Mouse (Mus musculus): ENCODE results near the gene Ptger1.

The Ptger1 gene

DNA sequence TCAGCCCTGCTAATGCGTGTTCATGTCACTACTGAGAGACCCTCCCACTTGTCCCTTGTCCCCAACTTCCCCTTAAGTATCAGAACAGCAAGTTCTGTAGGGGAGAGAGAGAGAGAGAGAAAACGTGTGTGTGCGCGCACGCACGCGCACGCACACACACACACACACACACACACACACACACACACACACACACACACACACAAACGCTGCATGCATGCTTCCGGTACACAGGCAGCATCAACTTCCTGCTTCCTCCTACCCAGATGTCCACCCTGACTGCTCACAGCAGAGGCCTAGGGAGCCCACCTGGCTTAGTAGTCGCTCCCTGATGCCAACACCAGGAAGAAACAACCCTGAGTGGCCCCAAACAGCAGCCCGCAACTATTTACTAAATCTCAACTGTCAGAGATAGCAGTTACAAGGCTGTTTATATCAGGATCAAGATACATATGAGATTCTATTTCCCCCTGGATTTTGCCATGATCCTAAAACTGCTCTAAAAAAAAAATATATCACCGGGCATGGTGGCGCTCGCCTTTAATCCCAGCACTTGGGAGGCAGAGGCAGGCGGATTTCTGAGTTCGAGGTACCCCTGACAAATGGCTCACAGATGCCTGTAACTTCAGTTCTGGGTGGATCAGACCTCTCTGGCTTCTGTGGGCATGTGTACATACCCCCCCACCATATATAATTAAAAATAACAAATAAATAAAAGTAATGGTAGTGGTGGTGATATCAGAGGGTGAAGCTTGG is 29.1 kb downstream of the Ptger1 start:
- no peak for DNase-seq (ENCODE audit: low spot score in 2 of 2)

DNA sequence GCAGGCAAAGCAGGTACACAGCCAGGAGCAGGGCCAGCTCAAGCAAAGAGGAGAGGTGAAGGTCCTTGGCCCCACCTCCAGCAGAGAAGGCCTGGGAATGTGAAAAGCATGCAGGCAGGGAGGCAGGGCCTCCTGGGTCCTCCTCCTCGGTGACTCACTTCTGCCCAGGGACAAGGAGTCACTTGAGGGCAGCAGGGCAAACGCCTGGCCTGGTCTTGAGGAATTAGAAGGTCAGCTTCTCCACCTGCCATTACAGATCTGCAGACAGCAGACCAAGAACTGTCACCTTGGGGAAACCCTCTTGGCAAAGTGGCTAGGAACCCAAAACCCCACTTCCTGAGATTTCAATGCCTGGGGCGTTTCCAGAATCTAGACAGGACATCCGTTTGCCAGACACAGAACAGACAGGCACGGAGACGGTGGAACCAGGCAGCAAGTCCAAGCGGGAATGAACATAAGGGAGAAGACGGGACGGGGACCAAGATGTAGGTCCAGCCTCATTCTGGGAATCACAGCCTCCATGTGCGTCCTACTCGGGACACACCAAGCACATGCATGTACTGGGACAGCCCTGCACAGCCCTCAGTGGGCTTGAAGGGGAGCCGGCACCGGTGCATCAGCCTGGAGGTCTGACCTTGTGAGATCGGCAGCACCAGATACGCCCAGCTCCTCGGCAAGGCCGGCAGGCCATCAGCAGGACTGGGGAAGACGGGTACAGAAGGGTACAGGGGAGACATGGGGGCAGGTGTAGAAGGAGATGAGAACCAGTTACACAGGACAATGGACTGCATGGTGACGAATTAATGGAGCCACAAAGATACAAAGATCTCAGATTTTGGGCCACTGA is 31.1 kb downstream of the Ptger1 start:
- no peak for DNase-seq (ENCODE audit: low spot score in 2 of 2)

- peak in 1 of 2 experiments; percentile 51 for DNase-seq (ENCODE audit: low spot score in 2 of 2)
Measured at GRCm38 (mm10) chr8:83698291-83698660, 31.8 kb downstream of the Ptger1 start.

GRCm38 (mm10) chr8:83698661-83699453 is 32.4 kb downstream of the Ptger1 start, which contains the start of gene Pkn1:
Pkn1 (minus strand) TSS chr8:83699179.
- peak in 1 of 2 experiments; percentile 42 for DNase-seq (ENCODE audit: low spot score in 2 of 2)

DNA sequence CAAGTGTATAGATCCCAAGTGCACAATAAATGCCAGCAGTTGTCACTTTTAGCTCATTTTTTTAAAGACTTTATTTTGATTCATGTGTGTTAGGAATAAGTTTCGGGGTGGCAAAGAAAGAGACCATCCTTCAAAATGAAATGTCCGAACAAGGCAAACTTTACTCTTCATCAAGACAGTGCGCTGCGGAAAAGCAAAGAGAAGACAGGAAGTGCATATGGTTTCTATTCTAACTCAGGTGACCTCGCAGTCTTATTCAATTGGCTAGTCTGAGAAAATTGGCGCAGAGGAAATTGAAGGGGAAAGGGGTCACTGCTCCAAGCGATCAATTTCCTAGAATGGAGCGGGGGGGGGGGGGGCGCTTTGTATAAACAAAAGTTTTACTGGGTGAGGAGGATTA is 33.1 kb downstream of the Ptger1 start:
- no peak for DNase-seq (ENCODE audit: low spot score in 2 of 2)

GRCm38 (mm10) chr8:83700423-83701085 is 34.1 kb downstream of the Ptger1 start:
- DNase-seq (ENCODE audit: low spot score in 2 of 2) = no peak

DNA sequence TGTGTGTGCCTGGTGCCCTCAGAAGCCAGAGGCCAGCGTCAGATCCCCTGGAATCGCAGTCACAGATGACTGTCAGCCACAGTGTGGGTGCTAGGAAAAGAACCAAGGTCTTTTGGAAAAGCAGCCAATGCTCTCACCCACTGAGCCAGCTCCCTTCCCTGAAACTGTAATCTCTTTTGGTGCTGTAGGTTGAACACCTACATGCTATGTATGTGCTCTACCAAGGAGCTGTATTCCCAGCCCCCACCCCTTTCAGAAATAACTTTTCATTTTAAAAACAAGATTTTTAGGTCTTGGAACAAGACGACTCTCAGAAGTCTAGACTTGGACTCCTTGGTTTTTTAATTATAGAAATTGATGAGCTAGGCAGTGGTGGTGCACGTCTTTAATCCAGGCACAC is 36.9 kb downstream of the Ptger1 start:
- DNase-seq (ENCODE audit: low spot score in 2 of 2) = peak in 1 of 2 experiments; percentile 47

DNA sequence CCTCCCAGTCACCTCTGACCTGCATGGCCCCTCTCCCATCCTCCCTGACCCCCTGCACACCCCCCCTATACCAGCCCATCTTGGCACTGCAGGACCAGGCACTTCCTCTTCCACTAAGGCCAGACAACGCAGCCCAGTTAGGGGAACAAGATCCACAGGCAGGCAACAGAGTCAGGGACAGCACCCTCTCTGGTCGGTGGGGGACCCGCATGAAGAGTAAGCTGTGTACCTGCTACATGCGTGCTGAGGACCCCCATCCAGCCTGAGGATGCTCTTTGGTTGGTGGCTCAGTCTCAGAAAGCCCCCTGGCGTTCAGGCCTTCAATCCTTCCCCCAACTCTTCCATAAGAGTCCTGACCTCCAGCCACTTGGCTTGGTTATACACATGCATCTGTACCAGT is 39.9 kb downstream of the Ptger1 start:
- DNase-seq (ENCODE audit: low spot score in 2 of 2) = no peak

GRCm38 (mm10) chr8:83707554-83707953 is 41.1 kb downstream of the Ptger1 start:
- peak in 1 of 2 experiments; percentile 66 for DNase-seq (ENCODE audit: low spot score in 2 of 2)

DNA sequence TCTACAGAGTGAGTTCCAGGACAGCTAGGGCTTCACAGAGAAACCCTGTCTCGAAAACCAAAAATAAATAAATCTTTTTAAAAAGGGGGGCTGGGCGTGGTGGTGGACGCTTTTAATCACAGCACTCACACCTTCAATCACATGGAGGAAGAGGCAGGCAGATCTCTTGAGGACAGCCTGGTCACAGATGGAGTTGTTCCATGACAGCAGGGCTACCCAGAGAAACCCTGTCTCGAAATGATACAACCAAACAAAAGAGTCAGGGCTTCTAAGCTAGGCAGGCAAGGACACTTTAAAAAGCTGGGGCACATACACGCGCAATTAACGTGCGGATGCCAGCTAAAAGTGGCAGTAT is 48.2 kb downstream of the Ptger1 start:
- no peak for DNase-seq (ENCODE audit: low spot score in 2 of 2)

DNA sequence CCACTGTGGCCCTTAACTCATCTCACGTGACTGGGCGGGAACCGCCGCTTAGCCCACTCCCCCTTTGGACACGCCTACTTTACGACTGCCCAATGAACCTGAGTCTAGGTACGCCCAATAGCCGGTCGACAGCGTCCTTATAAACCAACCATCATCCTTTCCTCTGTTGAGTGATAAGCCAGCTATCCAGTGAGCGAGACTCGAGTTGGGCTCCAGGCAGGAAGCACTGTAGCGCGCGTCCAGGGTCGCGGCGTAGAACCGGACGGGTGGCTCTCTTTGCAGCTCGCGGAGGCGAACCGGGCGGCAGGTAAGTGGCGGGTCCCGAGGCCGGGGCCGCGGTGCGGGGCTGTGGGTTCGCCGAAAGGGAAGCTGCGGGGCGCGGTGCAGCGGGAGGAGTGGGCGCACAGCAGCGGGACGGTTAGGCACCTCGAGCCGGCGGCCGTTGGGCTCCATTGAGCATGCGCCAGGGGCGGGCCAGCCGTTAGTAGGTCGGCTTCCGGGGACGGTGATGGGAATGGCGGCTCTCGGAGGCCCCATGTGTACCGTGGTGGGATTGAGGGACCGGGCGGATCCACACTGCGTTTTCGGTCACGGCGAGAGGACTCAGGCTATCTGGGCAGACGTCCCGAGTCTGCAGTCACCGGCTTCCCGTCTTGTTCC is 48.7 kb downstream of the Ptger1 start, which contains the start of gene Ddx39:
Ddx39 (plus strand) TSS at position 147 of the 660 bp plus-strand sequence.
- DNase-seq (ENCODE audit: low spot score in 2 of 2) = peak; percentile 98

- DNase-seq (ENCODE audit: low spot score in 2 of 2) = no peak
Measured at GRCm38 (mm10) chr8:83715771-83716170, 49.3 kb downstream of the Ptger1 start.

DNA sequence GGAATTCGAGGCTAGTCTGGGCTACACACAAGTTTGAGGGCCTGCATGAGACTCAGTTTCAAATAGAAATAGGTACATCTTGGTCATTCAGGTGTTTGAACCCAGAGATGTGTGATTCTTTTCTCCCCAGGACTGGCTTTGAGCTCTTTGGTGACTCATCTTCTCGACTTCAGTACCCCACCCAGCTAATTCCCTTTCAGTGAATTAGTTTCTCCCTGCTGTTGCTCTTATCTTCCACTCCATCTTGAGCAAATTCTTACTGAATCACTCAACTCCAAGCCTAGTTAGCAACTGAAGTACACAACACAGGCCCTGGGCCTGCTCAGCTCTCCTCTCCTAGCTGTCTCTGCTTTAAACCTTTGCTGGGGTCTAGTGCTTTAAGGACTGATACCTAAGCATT is 50.1 kb downstream of the Ptger1 start:
- no peak for DNase-seq (ENCODE audit: low spot score in 2 of 2)

DNA sequence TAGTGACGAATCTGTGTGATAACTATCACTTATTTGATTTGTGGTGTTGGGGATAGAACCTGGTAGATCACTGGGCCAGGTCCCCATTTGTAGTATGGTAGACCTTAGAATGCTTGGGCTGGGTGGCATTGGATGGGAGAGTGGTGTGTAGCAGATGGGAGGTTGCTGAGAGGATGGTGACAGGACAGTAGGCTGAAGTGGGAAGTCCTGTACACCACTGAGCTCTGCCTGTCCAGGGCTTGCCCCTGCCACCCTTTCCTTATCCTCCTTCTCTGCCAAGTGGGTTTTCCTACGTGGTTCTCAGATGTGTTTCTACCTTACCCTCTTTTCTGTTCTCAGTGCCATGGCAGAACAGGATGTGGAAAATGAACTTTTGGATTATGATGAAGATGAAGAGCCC is 52.6 kb downstream of the Ptger1 start:
- no peak for DNase-seq (ENCODE audit: low spot score in 2 of 2)

DNA sequence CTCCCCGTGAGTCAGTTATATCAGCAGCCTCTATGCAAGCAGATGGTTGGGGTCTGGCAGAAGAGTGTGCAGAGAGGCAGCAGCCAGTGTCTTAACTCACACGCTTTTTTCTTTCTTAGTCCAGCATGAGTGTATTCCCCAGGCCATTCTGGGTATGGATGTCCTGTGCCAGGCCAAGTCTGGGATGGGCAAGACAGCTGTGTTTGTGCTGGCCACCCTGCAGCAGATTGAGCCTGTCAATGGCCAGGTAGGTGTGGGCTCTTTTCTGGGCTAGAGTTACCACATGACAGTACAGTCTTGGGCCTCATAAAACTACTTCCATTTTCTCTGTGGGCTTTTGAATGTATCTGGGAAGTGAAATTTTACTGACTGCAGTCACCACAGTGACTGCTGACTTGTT is 53.2 kb downstream of the Ptger1 start:
- DNase-seq (ENCODE audit: low spot score in 2 of 2) = no peak

GRCm38 (mm10) chr8:83721405-83722025 is 55.0 kb downstream of the Ptger1 start:
- DNase-seq (ENCODE audit: low spot score in 2 of 2) = no peak

All from left cerebral cortex, adult 9 months (tissue).